Mouse (Mus musculus) hindbrain, embryonic 13.5 days (tissue): ENCODE results near the gene Gm11757. TPM values are rescaled to one million over a fixed set of nuclear protein-coding genes. Genes with fewer than 3 reads are reported as not detected.
"Not testable (repeated sequence)": the region's sequence is repeated elsewhere in the genome, so short reads cannot be mapped to it uniquely, and the experiment has no call there.

Source experiments
- ATAC-seq: fragments of 200-750 bp; cut with Nextera tagmentation; 2 replicates; pipeline ENCODE4 v1.8.0; 2017; ENCODE audit warnings: moderate TSS enrichment; ENCODE audit not compliant: low FRiP score
- H3K27ac ChIP-seq: fragments of 300-500 bp; sonication (generic); 2 replicates; pipeline ENCODE4 v1.5.1; 2015; ENCODE audit warnings: inconsistent platforms, mild to moderate bottlenecking, moderate library complexity
- H3K27me3 ChIP-seq: fragments of 300-500 bp; sonication (generic); 2 replicates; pipeline ENCODE4 v1.6.1; 2015; ENCODE audit warnings: mild to moderate bottlenecking, inconsistent platforms
- H3K36me3 ChIP-seq: fragments of 300-500 bp; sonication (generic); 2 replicates; pipeline ENCODE4 v1.6.1; 2015; ENCODE audit warnings: mild to moderate bottlenecking, inconsistent platforms
- H3K4me1 ChIP-seq: fragments of 300-500 bp; sonication (generic); replicated peaks from 2 replicates; pipeline ENCODE4 v1.6.1; 2015; ENCODE audit warnings: inconsistent platforms
- H3K4me2 ChIP-seq: fragments of 300-500 bp; sonication (generic); 2 replicates; pipeline ENCODE4 v1.6.1; 2015; ENCODE audit warnings: inconsistent platforms, mild to moderate bottlenecking, moderate library complexity
- H3K4me3 ChIP-seq: fragments of 300-500 bp; sonication (generic); 2 replicates; pipeline ENCODE4 v1.5.1; 2015; ENCODE audit warnings: mild to moderate bottlenecking, inconsistent platforms
- H3K9ac ChIP-seq: fragments of 300-500 bp; sonication (generic); 2 replicates; pipeline ENCODE4 v1.6.1; 2015; ENCODE audit warnings: mild to moderate bottlenecking, inconsistent platforms
- H3K9me3 ChIP-seq: fragments of 300-500 bp; sonication (generic); 2 replicates; pipeline ENCODE4 v1.6.1; 2016; ENCODE audit warnings: inconsistent platforms
- WGBS: fragments of 180-500 bp; shearing (Covaris S2); methylation state at CpG from one replicate; pipeline ENCODE4 v1.1.7; 2015; 5-methylcytosine and 5-hydroxymethylcytosine counted together
- polyA plus RNA-seq: library from polyadenylated mRNA; unstranded; fragments of >200 nt; fragmentation: Nextera tagmentation; extraction: Ambion mirVana; gene quantifications from 2 replicates; pipeline ENCODE4 v1.2.1, GENCODE M21; 2015

Gm11757 gene
- not detected in 2 replicates for polyA plus RNA-seq

GRCm38 (mm10) chr4:73891012-73891411 lies at the start of gene Gm11757:
Gm11757 (minus strand) TSS chr4:73891112.
- H3K27ac ChIP-seq, H3K9me3 ChIP-seq, H3K27me3 ChIP-seq, ATAC-seq, H3K9ac ChIP-seq, H3K4me2 ChIP-seq, H3K36me3 ChIP-seq, H3K4me3 ChIP-seq, H3K4me1 ChIP-seq: not testable (repeated sequence)
- WGBS, result no CpG with 5 or more reads among the region's 4 CpGs

DNA sequence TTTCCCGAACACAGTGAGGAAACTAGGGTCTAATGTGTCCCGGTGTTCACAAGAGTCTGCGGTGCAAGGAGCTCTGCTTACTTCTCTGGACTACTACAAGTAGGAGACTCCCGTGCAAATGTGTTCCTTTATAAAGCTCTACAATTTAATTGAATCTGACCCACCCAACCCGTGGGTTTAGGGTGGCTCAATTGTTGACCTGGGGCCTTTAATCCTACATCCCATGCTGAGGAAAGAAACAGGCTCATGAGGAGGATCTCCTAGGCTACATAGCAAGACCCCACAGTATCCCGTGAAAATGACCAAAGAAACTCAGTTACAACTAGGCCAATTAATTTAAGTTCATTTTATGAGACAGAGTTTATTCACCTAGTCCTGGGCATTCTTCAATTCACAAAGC lies 29.7 kb upstream of the Gm11757 start, which contains the start of gene Gm11756:
Gm11756 (minus strand) TSS at position 101 of the 400 bp plus-strand sequence.
- H3K36me3 ChIP-seq, H3K27me3 ChIP-seq: not testable (repeated sequence)
- WGBS, result 94% methylated on average over 6 of the region's 6 CpGs

DNA sequence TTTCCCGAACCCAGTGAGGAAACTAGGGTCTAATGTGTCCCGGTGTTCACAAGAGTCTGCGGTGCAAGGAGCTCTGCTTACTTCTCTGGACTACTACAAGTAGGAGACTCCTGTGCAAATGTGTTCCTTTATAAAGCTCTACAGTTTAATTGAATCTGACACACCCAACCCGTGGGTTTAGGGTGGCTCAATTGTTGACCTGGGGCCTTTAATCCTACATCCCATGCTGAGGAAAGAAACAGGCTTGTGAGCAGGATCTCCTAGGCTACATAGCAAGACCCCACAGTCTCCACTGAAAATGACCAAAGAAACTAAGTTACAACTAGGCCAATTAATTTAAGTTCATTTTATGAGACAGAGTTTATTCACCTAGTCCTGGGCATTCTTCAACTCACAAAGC lies 14.9 kb upstream of the Gm11757 start, which contains the start of gene Gm13871:
Gm13871 (minus strand) TSS at position 101 of the 400 bp plus-strand sequence.
- not testable (repeated sequence) for H3K27me3 ChIP-seq, H3K9ac ChIP-seq, H3K36me3 ChIP-seq, H3K4me1 ChIP-seq, H3K4me3 ChIP-seq, H3K27ac ChIP-seq, H3K9me3 ChIP-seq, ATAC-seq, H3K4me2 ChIP-seq
- WGBS, result no CpG with 5 or more reads among the region's 4 CpGs

More for the DNA sequence above, 29.7 kb upstream of the Gm11757 start, which contains the start of gene Gm11756:
- H3K9ac ChIP-seq, H3K4me3 ChIP-seq, H3K4me1 ChIP-seq, H3K4me2 ChIP-seq, H3K27ac ChIP-seq, ATAC-seq, H3K9me3 ChIP-seq: not testable (repeated sequence)

- H3K9ac ChIP-seq, H3K36me3 ChIP-seq, ATAC-seq, H3K27ac ChIP-seq, H3K4me2 ChIP-seq, H3K27me3 ChIP-seq, H3K4me1 ChIP-seq, H3K9me3 ChIP-seq, H3K4me3 ChIP-seq: not testable (repeated sequence)
- no CpG with 5 or more reads among the region's 4 CpGs for WGBS
Measured at GRCm38 (mm10) chr4:73876166-73876565, 14.7 kb downstream of the Gm11757 start, which contains the start of gene Gm11758. Gm11758 (minus strand) TSS chr4:73876266.

Other genes with a start within 250 kb of the Gm11757 start
- gene Gm11239, start 222.8 kb downstream of the Gm11757 start, polyA plus RNA-seq, result not detected in 2 replicates
- not detected in 2 replicates for gene Gm428, start 207.6 kb downstream of the Gm11757 start, polyA plus RNA-seq
- gene Rasef, start 100.1 kb downstream of the Gm11757 start, polyA plus RNA-seq, result 0.22 and 0.31 TPM in 2 replicates
- gene Gm11758, start 14.8 kb downstream of the Gm11757 start, polyA plus RNA-seq, result not detected in 2 replicates
- not detected in 2 replicates for gene Gm13871, start 14.8 kb upstream of the Gm11757 start, polyA plus RNA-seq
- gene Gm11756, start 29.6 kb upstream of the Gm11757 start, polyA plus RNA-seq, result not detected in 2 replicates
- 0.23 TPM in 1 of 2 replicates, not detected in the other for gene 2310002L09Rik, start 59.7 kb upstream of the Gm11757 start, polyA plus RNA-seq
- 28.1 and 28.6 TPM in 2 replicates for gene Frmd3, start 122.3 kb upstream of the Gm11757 start, polyA plus RNA-seq